Mouse (Mus musculus) bone marrow macrophage, adult 2 months (primary cell): Measurements from ENCODE around the gene Tmco1. TPM values are rescaled to one million over a fixed set of nuclear protein-coding genes. Genes with fewer than 3 reads are reported as not detected.

Experiments used
- H3K27ac ChIP-seq: 2 replicates; pipeline ENCODE4 v1.5.1; 2012; ENCODE audit warnings: low read depth, low read length; ENCODE audit not compliant: insufficient read depth
- H3K4me1 ChIP-seq: 2 replicates; pipeline ENCODE4 v1.6.1; 2012; ENCODE audit warnings: low read length; ENCODE audit not compliant: control insufficient read depth, insufficient read depth
- H3K4me3 ChIP-seq: 2 replicates; pipeline ENCODE4 v1.5.1; 2012; ENCODE audit warnings: mild to moderate bottlenecking, low read length, moderate library complexity; ENCODE audit not compliant: insufficient read depth
- CTCF ChIP-seq: IDR thresholded peaks from 2 replicates; pipeline ENCODE4 v1.5.1; 2012; ENCODE audit warnings: low read depth, mild to moderate bottlenecking, low read length, moderate library complexity
- POLR2A ChIP-seq: IDR thresholded peaks from 2 replicates; pipeline ENCODE4 v1.6.1; 2012; ENCODE audit warnings: mild to moderate bottlenecking, low read depth, low read length, borderline replicate concordance
- polyA plus RNA-seq: library from polyadenylated mRNA; stranded (reverse); fragments of >200 nt; gene quantifications from 2 replicates; pipeline ENCODE4 v1.2.4, GENCODE M21; 2012; ENCODE audit not compliant: missing spikeins, insufficient read depth, insufficient read length

Gene Tmco1
- polyA plus RNA-seq, 1 experiment, result 116 TPM

- TF ChIP-seq CTCF (no peak), POLR2A (no peak)
- no peak overlapping the region for H3K27ac ChIP-seq
- H3K4me3 ChIP-seq, result no peak overlapping the region
- H3K4me1 ChIP-seq, result peaks cover 20% of the 10 kb centered on the region
Observed at GRCm38 (mm10) chr1:167291610-167292009, 16.6 kb upstream of the Tmco1 start.

GRCm38 (mm10) chr1:167292447-167292846 lies 15.7 kb upstream of the Tmco1 start:
- H3K4me3 ChIP-seq, result no peak overlapping the region
- H3K27ac ChIP-seq, result no peak overlapping the region
- TF ChIP-seq POLR2A, result no peak
- H3K4me1 ChIP-seq, result peaks cover 14% of the 10 kb centered on the region

GRCm38 (mm10) chr1:167295679-167296402 lies 12.3 kb upstream of the Tmco1 start:
- Histone ChIP-seq H3K4me3 (no peak overlapping the region), H3K4me1 (no peaks in the 10 kb centered on the region), H3K27ac (no peak overlapping the region)
- TF ChIP-seq CTCF, result no peak
- TF ChIP-seq POLR2A, result no peak

- no peak overlapping the region for H3K27ac ChIP-seq
- H3K4me3 ChIP-seq, result no peak overlapping the region
- TF ChIP-seq POLR2A (no peak), CTCF (no peak)
- H3K4me1 ChIP-seq, result no peaks in the 10 kb centered on the region
Observed at GRCm38 (mm10) chr1:167300122-167300521, 8.1 kb upstream of the Tmco1 start.

- Histone ChIP-seq H3K4me1 (peaks cover 2% of the 10 kb centered on the region; the same call in 1 of the 2 replicates), H3K27ac (no peak overlapping the region), H3K4me3 (no peak overlapping the region)
- no peak for TF ChIP-seq POLR2A
- no peak for TF ChIP-seq CTCF
Observed at GRCm38 (mm10) chr1:167305501-167306137, 2.6 kb upstream of the Tmco1 start.

GRCm38 (mm10) chr1:167306451-167307240 lies 1.5 kb upstream of the Tmco1 start:
- peaks cover 2% of the 10 kb centered on the region; the same call in 1 of the 2 replicates for H3K4me1 ChIP-seq
- TF ChIP-seq POLR2A, result no peak
- TF ChIP-seq CTCF, result no peak
- H3K4me3 ChIP-seq, result no peak overlapping the region
- no peak overlapping the region for H3K27ac ChIP-seq

- Histone ChIP-seq H3K4me1 (peaks cover 2% of the 10 kb centered on the region; the same call in 1 of the 2 replicates), H3K27ac (peak overlapping the region; percentile 64), H3K4me3 (peak overlapping the region; percentile 95)
- TF ChIP-seq CTCF (no peak), POLR2A (no peak)
Observed at GRCm38 (mm10) chr1:167307674-167308073, 504 bp upstream of the Tmco1 start.

GRCm38 (mm10) chr1:167312367-167312766 lies 4.2 kb downstream of the Tmco1 start:
- H3K4me3 ChIP-seq, result no peak overlapping the region
- peaks cover 7% of the 10 kb centered on the region; the same call in 1 of the 2 replicates for H3K4me1 ChIP-seq
- no peak overlapping the region for H3K27ac ChIP-seq
- no peak for TF ChIP-seq CTCF
- no peak for TF ChIP-seq POLR2A

GRCm38 (mm10) chr1:167313220-167313619 lies 5.0 kb downstream of the Tmco1 start:
- Histone ChIP-seq H3K4me3 (no peak overlapping the region), H3K27ac (no peak overlapping the region), H3K4me1 (peaks cover 5% of the 10 kb centered on the region; the same call in 1 of the 2 replicates)
- TF ChIP-seq CTCF (no peak), POLR2A (no peak)

- no peak overlapping the region for H3K4me3 ChIP-seq
- no peaks in the 10 kb centered on the region for H3K4me1 ChIP-seq
- H3K27ac ChIP-seq, result no peak overlapping the region
- no peak for TF ChIP-seq CTCF
- TF ChIP-seq POLR2A, result no peak
Observed at GRCm38 (mm10) chr1:167321691-167322090, 13.5 kb downstream of the Tmco1 start.
